Mouse (Mus musculus) layer of hippocampus, adult 8-10 months (tissue): ENCODE measurements around the gene Ptprr. TPM values are rescaled to one million over a fixed set of nuclear protein-coding genes. Genes with fewer than 3 reads are reported as not detected.

Experiments
- DNase-seq, 2 experiments: peaks; one replicate each; pipeline ENCODE4 v3.0.0; 2022; ENCODE audit warnings: low spot score in 2 of 2
- total RNA-seq, 4 experiments: library from RNA; stranded (reverse); gene quantifications; 2 replicates each; pipeline ENCODE4 v1.2.4; 2022

Ptprr gene
- total RNA-seq, 4 experiments from 2014 or later = 16.9 to 18.3 (median 17.1) TPM

DNA sequence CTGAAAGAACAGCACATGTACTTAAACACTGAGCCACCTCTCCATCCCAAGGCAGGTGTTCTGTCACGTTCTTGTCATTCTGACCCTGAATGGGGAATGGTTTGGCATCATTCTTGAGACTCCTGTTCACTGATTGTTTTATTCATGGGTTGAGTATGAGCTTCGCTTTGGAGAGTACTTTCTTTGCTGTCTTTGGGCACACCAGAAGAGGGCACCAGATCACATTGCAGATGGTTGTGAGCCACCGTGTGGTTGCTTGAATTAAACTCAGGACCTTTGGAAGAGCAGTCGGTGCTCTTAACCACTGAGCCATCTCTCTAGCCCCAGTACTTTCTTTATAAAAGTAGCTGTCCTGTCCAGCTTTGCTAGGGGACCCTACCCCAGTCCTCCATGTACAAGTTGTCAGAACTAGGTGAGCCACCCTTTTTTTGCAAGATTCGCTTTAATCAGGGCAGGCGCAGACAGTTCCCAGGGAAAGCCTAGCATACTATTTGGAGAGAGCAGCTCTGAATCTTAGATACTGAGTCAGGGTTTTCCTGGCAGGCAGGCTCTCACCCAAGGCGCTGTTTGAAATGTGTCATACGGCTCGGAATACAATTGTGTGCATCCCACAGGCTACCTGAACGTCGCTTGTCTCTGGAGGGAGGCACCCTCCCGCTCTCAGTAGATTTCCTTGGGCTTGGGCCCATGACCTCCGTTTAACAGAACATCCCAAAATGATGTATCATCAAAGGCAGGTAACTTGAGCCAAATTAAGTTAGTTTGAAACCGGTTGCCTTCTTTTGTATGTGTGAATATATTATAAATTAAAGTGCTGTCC, 178.8 kb downstream of the Ptprr start:
- DNase-seq = no peak

DNA sequence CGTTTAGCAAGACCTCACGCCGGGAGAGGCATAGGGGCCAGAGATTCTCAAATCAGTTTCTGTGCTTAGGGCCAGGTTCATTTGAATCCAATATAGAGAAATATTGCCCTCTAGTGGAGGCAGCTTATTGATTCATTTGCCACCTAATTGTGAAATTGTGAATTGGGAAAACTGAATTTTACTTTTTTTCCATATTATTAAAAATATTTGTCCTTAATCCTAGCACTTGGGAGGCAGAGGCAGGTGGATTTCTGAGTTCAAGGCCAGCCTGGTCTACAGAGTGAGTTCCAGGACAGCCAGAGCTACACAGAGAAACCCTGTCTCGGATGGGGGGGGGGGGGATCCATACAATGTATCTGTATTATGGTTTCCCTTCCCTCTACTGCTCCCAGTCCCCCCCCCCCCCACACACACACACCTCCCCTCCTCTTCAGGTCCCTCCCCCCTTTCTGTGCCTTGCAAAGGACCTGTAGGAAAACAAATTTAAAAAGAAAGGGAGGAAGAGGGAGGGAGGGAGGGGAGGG, 179.5 kb downstream of the Ptprr start:
- DNase-seq = no peak

DNA sequence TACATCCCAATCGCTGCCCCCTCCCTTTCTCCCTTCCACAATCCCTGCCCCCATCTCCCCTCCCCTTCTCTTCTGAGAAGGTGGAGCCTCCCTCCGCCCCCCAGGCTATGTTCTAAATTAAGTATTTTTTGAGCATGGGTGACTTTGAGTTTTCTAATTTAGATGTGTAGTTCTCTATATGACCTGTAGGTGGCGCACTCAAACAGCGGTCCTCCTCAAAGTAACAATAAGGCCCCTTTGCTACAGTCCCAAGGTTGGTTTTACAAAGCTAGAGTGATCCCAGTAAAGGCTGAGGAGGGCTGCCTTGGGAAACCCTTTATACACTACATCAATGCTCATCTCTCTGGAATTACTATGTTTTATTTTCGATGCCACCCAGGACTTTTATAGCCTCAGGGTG, 181.0 kb downstream of the Ptprr start:
- DNase-seq = no peak

DNA sequence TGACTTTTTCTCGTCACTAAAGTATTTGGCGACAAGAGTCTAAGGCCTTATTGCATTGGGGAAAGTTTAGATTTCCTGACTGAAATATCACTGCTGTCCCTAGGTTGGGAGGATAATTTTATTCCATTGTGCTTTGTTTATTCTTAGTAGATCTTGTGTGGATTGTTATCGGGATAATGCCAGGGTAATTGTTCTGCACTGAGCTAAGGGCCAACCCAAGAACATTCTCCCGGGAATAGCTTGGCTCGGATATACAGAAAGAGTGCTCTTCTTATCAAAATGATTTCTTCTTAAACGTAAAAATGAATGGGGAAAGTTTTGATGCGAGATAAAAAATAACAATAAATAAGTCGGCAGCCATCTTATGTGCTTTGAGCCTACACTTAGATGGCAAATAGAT, 183.5 kb downstream of the Ptprr start:
- no peak for DNase-seq

DNA sequence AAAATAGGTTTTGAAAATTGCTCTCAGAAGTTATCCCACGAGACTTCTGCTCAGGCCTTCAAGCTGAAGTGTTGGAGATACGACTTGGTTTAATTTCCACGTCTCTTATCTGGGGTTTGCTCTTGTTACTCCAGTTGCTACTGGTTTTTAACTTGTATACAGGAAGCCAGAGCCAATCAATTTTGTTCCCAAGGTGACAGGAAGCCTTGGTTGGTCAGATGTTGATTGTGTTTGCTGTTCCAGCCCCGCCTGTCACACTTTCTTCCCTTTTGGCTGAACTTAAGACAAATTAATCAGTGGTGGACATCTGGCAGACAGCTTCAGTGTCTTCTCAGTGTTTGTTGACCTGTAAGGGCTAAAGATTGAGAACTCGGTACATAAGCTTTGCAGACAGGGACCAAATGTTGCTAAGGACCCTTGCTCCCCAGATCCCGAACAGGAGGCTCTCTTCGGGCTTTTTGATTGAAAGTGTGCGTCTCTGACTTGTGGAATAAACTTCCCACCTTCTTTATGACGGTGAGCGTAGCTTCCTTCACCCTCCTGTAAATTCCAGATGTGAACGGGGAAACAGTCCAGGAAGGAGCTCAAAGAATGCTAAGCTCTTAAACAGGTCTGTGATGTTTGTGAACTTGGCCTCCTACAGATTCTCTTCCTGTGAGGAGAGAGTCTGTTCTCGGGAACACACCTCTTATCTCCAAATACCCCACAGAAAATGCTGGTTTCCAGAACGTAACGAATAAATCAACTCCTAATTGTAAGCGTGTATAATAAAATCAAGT, 187.8 kb downstream of the Ptprr start:
- no peak for DNase-seq

DNA sequence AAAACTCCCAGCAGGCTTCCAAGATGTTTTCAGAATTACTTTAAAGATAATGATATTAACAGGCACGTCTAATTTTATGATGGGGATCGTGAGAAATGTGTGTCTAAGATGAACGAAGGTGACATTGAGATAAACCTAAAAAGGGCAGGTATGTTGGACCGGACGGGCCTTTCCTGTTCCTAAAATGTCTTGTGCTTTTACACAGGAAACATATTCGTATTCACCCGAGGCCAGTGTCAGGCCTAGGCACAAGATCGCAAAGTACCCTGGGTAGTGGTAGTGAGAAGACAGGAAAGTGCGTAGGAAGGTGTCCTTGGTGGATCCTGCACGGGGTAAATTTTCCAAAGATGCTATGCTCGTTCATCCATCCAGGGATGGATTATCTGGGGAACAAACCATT, 188.4 kb downstream of the Ptprr start:
- DNase-seq = no peak

DNA sequence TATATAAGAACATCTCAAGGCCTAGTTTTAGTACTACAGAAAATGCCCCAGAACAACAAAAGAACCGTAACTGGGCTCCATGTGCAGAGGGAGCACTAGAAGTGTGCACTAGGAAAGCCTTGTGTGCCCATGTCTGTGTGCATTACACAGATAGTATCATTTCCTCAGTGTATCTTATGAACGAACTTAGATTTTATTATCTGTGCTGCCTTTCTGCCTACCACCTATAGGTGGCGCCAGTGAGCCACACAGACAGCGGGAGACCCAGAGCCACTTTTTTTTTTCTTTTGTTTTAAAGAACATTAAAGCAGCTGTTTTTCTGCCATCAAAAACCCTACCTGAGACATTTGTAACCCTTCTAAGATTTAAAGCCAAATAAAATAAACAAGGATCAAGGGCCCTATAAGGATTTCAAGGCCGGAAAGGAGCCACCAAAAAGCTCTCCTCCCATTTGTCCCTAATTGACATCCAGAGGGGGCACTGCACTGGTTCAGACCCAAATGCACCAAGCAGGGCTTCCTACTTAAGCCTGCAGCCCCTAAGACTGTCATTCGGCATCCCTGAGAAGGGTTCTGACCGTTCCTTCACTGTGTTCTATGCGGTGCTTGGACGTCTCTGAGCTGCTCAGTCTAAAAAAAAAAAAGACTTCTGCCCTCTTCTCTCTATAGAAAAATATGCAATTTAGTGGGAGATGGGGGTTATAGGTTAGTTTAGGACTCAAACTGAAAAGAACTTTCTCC, 190.1 kb downstream of the Ptprr start:
- DNase-seq = peak in 1 of 2 experiments; percentile 33

DNA sequence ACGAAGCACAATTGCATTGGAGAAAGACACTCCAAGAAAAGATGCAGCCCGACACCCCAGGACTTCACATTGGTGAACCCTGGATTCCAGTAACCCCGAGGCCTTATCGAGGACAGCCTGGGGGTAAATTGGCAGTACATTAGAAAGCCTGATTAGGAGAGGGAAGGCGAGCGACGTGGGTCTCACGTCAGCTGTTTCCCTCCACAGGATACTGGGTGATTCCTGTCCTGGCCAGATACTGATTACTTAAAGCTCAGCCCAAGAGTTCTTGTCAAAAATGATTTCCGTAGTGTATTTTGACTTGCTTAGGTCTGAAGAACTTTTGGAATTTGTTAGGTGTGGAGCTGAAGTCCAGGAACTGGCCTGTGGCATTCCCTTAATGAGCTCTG, 190.7 kb downstream of the Ptprr start:
- DNase-seq = no peak

DNA sequence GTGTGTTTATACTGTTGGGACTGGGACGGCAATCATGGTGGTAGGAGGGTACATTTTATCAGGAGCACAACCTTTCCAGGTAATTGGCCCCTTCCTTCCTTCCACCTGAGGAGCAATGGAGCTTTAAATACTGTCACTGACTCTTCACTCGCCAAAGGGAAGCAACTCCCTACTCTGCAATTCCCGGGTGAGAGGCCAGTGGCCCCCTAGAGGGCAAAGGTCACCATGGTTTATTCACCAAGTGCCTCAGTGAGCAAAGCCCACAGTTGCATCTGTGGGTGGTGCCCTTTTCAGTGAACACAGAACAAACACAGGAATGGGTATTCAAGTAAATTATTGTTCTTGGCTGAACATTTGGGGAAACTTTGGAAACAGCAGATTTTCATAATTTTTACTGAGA, 194.1 kb downstream of the Ptprr start:
- DNase-seq = no peak

DNA sequence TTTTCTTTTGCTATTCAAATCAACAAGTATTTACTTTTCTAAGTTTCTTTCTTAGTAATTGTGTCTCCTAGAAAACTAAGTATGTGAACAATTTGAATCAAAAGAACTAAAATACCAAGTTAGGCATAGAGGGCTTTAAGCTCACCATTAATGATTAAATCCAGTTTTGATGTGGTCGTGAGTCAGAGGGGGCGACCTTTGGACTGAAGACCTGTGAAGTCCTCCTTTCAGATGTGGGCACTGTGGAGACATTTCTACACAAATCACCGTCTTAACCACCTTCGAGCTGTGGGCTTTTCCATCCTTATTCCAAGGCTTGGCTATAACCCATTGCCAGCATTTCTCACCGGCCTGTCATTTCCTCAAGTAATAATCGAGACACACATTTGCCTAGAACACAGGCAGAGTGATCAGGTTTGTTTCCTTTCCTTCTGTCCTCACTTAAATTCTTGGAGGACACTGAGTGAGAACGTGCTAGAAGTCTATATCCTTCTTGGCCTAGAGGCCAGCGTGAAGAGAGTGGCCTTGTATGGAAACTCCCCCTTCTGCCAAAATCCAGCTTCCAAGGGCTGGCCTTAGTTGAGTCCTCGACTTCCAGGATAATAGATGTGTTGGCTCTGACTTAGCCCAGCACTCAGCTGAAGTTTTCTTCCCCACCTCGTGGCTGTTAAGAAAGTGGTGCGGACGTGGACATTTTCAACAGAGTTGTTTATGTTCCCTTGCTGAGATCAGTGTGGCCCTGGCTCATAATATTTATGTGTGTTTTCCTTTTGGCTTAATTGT, 202.5 kb downstream of the Ptprr start:
- DNase-seq = no peak

DNA sequence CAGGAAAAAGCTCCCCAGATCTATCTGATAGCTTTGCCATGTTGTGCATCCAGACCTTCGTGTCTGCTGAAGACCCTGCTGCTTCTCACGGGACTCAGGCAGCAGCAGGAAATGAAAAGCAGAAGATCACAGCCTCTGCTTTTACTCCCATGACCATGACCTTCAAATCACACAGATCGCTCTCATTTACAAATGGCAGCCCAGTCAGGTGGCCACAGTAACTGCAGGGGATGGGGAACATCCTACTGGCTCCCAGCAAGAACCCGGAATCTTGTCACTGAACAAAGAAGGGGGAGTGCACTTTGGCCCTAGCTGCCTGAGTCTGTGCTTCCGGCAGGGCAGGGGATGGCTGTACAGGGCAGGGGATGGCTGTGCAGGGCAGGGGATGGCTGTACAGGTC, 217.3 kb downstream of the Ptprr start:
- no peak for DNase-seq

DNA sequence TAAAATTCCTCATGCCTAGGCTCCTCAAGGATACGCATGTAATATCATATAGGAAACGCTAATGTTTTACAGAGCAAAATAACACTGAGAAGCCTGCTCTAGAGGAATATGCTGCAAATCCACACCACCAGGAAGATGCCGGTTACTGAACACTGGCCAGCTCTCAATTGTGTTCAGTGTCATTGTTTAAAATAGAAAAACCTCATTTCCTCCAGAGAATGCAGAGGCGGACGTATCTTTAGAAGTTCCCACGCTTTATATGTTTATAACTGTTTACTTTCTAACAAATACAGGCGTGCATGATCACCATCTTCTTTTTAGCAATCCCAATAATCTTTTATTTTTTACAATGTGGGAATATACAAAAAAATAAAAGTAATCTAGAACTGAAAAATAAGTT, 224.2 kb downstream of the Ptprr start:
- DNase-seq = no peak

DNA sequence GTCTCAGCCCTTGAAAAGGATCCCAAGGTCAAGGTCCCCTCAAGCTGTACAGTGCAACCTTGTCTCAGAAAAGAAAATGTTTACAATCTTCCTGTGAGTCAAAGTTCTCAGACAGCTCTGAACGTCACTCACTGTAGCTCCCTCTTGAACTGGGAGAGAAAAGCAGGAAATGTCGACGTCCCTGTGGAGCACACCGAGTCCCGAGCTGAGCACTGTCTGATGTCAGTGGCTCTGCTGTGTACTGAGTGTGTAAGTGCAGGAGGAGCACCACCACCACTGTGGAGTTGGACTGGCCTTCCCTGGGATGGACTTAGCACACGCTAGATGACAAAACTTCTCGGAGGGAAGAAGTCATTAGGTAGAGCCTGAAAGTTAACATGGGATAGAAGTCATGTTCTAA, 225.4 kb downstream of the Ptprr start:
- no peak for DNase-seq

DNA sequence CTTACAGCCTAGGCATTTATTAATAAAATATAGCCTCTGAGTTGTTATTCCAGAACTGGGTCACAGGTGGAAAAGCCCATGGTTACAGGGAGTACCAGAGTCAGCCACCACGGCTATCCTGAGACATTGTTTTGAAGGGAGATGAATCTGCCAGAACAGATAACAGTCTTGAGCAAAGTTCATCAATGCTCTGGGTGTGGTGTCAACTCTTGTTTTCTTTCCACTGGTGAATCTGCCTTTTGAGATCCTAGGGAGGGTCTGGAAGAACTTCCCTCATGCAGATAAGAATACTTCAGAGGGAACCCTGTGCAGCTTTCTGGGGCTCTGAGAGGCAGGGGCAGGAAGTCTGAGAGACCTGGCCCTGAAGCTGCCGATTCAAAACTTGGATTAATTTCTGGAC, 227.6 kb downstream of the Ptprr start:
- no peak for DNase-seq

DNA sequence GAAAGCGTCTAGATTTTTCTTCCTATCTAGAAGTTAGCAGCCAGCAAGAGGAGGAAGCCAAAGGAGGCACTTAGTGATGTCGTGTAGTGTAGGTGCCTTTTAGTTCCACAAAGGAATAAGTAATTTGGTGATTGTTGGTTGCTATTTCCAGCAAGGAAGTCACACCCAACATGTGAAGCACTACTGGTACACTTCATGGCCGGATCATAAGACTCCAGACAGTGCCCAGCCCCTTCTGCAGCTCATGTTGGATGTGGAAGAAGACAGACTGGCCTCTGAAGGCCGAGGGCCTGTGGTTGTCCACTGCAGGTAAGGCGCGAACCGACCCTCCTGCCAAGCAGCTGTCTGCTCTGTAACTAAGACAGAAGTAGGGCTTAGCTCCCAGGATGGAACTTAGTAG, 234.7 kb downstream of the Ptprr start:
- DNase-seq = no peak

DNA sequence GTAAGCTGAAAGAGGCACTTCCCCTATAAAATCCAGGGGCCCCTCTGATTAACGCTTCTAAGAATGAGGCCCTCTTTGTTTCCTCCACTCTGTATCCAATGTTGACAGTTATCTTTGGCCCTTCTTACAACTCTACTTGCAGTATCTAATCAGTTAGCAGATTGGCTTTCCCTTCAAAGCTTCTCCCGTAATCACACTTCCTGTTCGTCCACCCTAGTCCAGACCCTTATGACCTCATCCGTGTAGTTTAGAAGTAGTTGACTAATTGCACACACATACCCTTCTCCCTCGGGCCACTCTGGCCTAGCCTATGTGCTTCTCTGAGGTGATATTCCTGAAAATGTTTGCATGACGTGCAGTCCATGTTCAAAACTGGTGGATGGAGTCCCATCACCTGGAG, 236.0 kb downstream of the Ptprr start:
- DNase-seq = no peak

DNA sequence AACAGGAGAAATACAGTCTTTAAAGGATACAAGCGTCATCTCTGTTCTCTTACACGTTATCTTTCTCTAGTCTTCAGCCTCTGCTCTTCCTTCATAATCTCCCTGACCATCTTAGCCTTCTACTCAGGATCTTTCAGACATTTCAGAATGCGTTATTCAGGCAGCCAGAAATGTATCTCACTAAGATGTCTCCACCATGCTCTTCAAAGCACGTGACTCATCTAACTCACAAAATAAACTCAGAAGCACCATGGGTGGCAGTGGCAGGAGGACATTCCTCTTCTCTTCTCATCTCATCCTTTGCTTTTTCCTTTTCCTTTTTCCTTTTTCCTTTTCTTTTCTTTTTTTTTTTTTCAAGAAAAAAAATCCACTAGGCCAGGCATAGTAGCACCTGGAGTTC, 241.3 kb downstream of the Ptprr start:
- no peak for DNase-seq

DNA sequence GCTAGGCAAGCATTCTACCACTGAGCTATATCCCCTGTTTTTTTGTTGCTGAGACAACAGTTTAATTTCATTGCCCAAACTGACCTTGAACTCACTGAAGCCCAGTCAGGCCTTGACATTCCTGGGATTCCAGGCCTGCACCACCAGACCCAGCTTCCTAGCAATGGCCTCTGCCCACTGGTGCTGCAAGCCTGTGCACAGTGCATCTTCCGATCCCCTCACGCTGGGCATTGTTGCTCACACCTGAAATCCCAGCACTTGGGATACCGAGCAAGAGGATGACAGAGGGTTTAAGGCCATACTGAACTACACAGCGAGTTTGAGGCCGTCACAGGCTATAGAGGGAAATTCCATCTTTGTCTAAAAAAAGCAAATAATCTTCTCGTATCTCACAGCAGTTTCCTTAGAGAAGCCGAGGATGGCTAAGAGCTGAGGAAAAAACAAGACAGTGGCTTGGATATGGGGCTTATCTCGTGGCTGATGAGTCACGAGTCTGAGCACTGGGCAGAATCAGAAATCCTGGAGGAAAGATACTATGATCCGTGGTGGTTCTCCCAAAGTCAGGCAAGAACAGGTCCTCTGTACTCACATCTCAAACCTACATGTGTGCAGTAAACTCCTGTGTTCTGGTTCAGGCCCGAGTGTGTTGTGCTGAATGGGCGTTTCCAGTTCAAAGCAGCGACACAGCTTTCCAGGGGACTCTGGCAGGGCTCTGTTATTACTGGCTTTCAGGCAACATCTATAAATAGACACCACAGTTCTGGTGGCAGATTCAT, 242.8 kb downstream of the Ptprr start:
- DNase-seq = peak in 1 of 2 experiments; percentile 18

DNA sequence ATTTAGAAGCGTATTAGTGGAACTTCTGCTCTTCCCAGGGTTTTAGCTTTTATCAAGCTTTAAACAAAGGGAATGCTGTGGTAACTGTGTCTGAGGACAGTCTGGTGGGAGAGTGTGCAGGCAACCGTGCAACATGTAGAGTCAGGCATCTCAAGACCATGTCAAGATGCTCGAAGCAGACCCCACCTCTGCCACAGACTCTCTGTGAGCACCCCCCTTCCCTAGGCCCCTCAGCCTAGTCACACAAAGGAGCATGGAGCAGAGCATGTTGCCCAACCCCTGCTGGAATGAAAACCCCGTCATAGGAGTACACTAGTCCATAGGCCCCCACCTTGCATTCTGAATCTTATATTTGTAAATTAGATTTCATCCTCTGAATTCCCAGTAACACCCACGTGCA, 243.5 kb downstream of the Ptprr start:
- DNase-seq = no peak

DNA sequence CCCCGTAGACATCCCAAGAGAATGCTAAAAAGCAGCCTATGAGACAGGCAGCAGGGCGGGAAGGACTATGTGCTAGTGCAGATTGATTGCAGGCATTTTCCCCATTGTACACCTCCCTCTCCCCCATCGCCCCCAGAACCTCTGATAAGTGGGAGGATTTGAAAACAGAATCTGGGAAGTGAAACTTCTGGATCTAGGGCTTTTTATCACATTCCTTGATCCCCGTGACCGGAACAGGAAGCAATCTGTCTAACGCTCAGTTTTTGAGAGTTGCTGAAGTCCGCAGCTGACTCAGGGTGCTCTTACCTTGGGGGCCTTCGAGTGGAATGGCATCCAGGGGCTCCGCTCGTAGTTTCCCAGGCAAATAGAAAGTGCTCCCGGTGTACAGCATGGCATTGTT, 246.5 kb downstream of the Ptprr start:
- DNase-seq = no peak
